Mouse (Mus musculus) layer of hippocampus, adult 11-12 months (tissue): ENCODE results near the gene G530012D18Rik.
"Not testable (repeated sequence)": the region's sequence is repeated elsewhere in the genome, so short reads cannot be mapped to it uniquely, and the experiment has no call there.

Experiments used
- DNase-seq: peaks from one replicate; pipeline ENCODE4 v3.0.0; 2022; ENCODE audit warnings: low spot score

The G530012D18Rik gene

DNA sequence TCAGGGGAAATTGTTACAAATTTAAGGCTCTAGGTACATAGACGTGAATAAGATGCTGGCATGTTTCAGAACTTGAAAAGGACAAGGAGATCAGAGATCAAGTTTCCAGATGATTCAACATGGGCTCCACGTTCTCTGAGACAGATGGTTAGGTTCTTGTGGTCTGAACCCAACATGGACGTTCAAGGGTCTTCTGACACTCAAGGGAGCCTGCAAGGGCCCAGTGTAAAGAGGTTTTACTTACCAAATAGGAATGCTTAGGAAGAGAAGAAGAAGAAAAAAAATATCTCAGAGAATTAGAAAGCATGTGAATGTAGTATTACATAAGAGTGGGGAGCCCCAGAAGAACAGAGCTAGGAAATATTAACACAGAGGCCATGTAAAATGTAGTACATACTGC, 40.3 kb downstream of the G530012D18Rik start:
- not testable (repeated sequence) for DNase-seq

- DNase-seq, result not testable (repeated sequence)
Observed at GRCm38 (mm10) chr1:85617161-85617560, 41.7 kb downstream of the G530012D18Rik start.

DNA sequence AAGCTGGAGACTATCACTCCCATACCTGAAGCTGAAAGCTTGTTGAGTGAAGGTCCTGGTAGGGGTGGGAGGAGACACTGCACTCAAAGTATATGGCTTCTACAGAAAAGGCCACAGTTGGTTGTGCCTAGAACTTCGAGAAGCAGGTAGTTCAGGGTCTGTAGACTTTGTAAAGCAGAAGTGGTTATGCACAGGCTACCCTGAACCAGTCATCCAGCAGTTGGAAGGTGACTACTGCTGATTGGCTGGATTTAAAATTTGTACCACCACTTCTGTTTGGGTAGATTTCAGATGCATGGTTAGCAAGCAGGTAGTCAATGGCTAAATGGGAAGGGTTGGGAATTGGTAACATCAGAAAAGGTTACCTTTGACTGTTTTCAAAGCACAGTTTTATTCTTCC, 43.2 kb downstream of the G530012D18Rik start:
- DNase-seq, result not testable (repeated sequence)
